Mouse (Mus musculus) B cell, adult (primary cell): ENCODE measurements around the gene Scml2. TPM values are rescaled to one million over a fixed set of nuclear protein-coding genes. Genes with fewer than 3 reads are reported as not detected.

ENCODE experiments used
- total RNA-seq: library from RNA; stranded (reverse); gene quantifications from 4 replicates; pipeline ENCODE4 v1.2.4, GENCODE M21; 2023; ENCODE audit not compliant: inconsistent age

Gene Scml2
- 0.19 to 0.57 TPM (median 0.28 TPM) in 4 replicates for total RNA-seq

DNA sequence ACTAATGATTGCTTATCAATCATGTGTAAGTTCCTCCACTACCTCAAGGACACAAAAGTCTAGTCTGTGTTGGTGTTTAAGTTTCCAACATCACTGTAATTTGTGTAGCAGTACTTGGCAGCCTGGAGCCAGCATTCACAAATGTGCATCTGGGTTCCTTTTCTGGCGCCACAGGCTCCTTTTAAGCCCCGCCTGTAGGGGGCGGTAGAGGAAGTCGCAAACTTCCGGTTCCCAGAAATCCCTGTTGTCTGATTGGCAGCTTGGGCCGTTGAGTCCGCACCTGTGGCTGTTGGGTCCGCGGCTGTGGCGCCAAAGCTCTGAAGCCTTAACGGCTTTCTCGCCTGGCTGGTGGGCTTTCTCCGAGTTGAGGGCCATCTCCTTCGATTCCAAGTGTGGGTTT is at the start of gene Scml2:
TSS of gene Scml2 (plus strand) at position 301 of the 400 bp plus-strand sequence.

GRCm38 (mm10) chrX:161287156-161287555 is 170.2 kb downstream of the Scml2 start, which contains the start of gene Gm15262:
Gene Gm15262, plus strand, starts transcription at chrX:161287456.

Other genes with a start within 250 kb of the Scml2 start
- 0.33 to 0.45 TPM in 2 of 4 replicates, not detected in the others for gene Gja6, start 210.1 kb upstream of the Scml2 start, total RNA-seq
- gene Cdkl5, start 122.5 kb upstream of the Scml2 start, total RNA-seq, result 1.4 to 3.0 TPM (median 2.3 TPM) in 4 replicates
- gene Gm15262, start 170.3 kb downstream of the Scml2 start, total RNA-seq, result not detected in 4 replicates